Mouse (Mus musculus) embryonic facial prominence, embryonic 11.5 days (tissue): ENCODE data around the gene Gm5039. TPM values are rescaled to one million over a fixed set of nuclear protein-coding genes. Genes with fewer than 3 reads are reported as not detected.

ENCODE experiments used
- polyA plus RNA-seq: library from polyadenylated mRNA; unstranded; fragments of >200 nt; fragmentation: Nextera tagmentation; extraction: Ambion mirVana; gene quantifications from 2 replicates; pipeline ENCODE4 v1.2.1, GENCODE M21; 2014

Gm5039 gene
- polyA plus RNA-seq, 1 experiment from 2014 or later, result not detected

Other genes with a start within 250 kb of the Gm5039 start
- gene Gm16368, start 240.3 kb downstream of the Gm5039 start, polyA plus RNA-seq, result not detected in 2 replicates
- not detected in 2 replicates for gene Gm10436, start 141.9 kb downstream of the Gm5039 start, polyA plus RNA-seq
- gene Gm8332, start 73.9 kb downstream of the Gm5039 start, polyA plus RNA-seq, result not detected in 2 replicates
- not detected in 2 replicates for gene Gm5662, start 49.5 kb downstream of the Gm5039 start, polyA plus RNA-seq
- gene Adck1, start 36.5 kb upstream of the Gm5039 start, polyA plus RNA-seq, result 12.5 and 13.5 TPM in 2 replicates